Mouse (Mus musculus) kidney, embryonic 16.5 days (tissue): ENCODE measurements at regions not wholly inside any gene's neighbourhood (a gene's known extent, or its start where the extent isn't known, plus 50 kb on each side); places are given as distances from the start of the nearest gene placed in this dataset.

Experiments used
- ATAC-seq: fragments of 200-750 bp; cut with Nextera tagmentation; 2 replicates; pipeline ENCODE4 v1.8.0; 2017; ENCODE audit warnings: moderate TSS enrichment; ENCODE audit not compliant: low FRiP score, low TSS enrichment
- H3K27ac ChIP-seq: fragments of 300-500 bp; sonication (generic); 2 replicates; pipeline ENCODE4 v1.5.1; 2014; ENCODE audit warnings: low read length
- H3K27me3 ChIP-seq: fragments of 300-500 bp; sonication (generic); 2 replicates; pipeline ENCODE4 v1.6.1; 2014; ENCODE audit warnings: low read length, control low read depth, mixed read lengths; ENCODE audit not compliant: insufficient read depth
- H3K36me3 ChIP-seq: fragments of 300-500 bp; sonication (generic); 2 replicates; pipeline ENCODE4 v1.6.1; 2014; ENCODE audit warnings: low read length, control low read depth, mixed read lengths; ENCODE audit not compliant: insufficient read depth
- H3K4me1 ChIP-seq: fragments of 300-500 bp; sonication (generic); 2 replicates; pipeline ENCODE4 v1.6.1; 2014; ENCODE audit warnings: low read length, control low read depth, mixed read lengths; ENCODE audit not compliant: insufficient read depth
- H3K4me2 ChIP-seq: fragments of 300-500 bp; sonication (generic); replicated peaks from 2 replicates; pipeline ENCODE4 v1.6.1; 2014; ENCODE audit warnings: low read depth, low read length
- H3K4me3 ChIP-seq: fragments of 300-500 bp; sonication (generic); 2 replicates; pipeline ENCODE4 v1.5.1; 2014; ENCODE audit warnings: mild to moderate bottlenecking, low read length
- H3K9ac ChIP-seq: fragments of 300-500 bp; sonication (generic); replicated peaks from 2 replicates; pipeline ENCODE4 v1.6.1; 2014; ENCODE audit warnings: low read length
- H3K9me3 ChIP-seq: fragments of 300-500 bp; sonication (generic); 2 replicates; pipeline ENCODE4 v1.6.1; 2016; ENCODE audit warnings: low read length, control low read depth
- WGBS: fragments of 180-500 bp; shearing (Covaris S2); extraction: QIAGEN DNeasy Blood & Tissue Kit; methylation state at CpG from one replicate; pipeline ENCODE4 v1.1.7; 2014; 5-methylcytosine and 5-hydroxymethylcytosine counted together

DNA sequence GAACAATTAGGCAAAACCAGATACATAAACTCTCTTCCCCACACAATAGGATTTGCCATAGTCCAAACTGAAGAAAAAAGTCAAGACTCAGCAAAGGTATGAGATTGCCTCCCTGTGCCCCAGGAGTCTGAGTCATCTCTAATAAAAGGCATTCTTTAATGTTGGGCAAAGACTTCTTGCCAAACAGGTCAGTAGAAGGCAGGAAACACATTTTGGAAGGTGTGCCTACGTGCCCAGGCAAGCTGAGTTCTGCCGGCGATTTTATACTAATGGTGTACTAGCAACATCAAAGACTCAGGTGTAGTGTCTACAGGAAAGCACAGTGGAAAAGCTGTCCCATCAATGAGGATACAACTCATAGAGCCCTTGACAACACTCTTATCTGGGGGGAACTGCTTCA is 112.5 kb upstream of the Cnot2 start:
- Histone ChIP-seq H3K4me3 (no peak overlapping the region), H3K36me3 (no peaks in the 10 kb centered on the region), H3K4me1 (no peaks in the 10 kb centered on the region), H3K9ac (no peak overlapping the region), H3K4me2 (no peak overlapping the region), H3K27ac (no peak overlapping the region), H3K9me3 (no peaks in the 10 kb centered on the region), H3K27me3 (no peaks in the 10 kb centered on the region)
- no peak for ATAC-seq
- 74% methylated on average over 3 of the region's 3 CpGs for WGBS

DNA sequence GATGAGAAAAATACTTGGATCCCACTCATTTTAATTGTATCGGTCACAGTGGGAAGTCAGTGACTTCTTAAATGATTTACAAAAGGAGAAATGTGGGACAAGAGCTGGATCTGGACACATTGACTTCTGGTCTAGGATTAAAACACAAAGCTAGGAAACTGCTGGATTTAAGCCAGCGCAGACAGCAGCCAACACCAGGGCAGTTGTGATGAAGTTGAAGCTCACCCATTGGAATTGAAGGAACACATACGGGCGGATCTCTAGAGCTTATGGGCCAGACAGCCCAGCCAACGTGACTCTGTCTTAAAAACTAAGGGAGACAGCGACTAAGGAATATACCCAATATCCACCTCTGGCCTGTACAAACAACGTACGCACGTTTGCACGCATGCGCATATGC is 105.4 kb upstream of the Cnot2 start:
- Histone ChIP-seq H3K9ac (no peak overlapping the region), H3K4me2 (no peak overlapping the region), H3K27ac (no peak overlapping the region), H3K27me3 (no peaks in the 10 kb centered on the region), H3K36me3 (no peaks in the 10 kb centered on the region), H3K4me1 (no peaks in the 10 kb centered on the region), H3K9me3 (peaks cover under 1% of the 10 kb centered on the region; the same call in 1 of the 2 replicates), H3K4me3 (no peak overlapping the region)
- 94% methylated on average over 11 of the region's 11 CpGs for WGBS
- ATAC-seq = no peak

DNA sequence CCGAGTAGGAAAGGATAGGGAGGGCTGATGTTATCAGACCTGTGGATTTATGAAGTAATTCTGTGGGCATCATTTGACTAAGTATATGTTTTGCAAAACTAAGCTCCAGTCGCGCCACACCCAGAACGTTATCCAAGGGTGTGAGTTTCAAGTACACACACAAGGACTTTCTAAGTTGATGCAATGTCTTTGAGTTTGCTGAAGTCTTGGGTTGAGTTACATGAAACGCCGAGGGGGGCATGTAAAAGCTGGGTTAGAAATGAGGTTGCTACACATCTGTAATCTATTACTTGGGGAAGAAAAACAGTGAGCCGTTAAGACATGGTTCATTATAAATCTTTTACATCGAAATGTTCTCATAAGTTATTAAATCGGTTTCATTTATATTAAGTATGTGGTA is 102.1 kb upstream of the Cnot2 start:
- H3K4me3 ChIP-seq = no peak overlapping the region
- no peak overlapping the region for H3K4me2 ChIP-seq
- WGBS = 77% methylated on average over 9 of the region's 9 CpGs
- no peak for ATAC-seq
- H3K9me3 ChIP-seq = peaks cover 9% of the 10 kb centered on the region; the same call in 1 of the 2 replicates
- no peaks in the 10 kb centered on the region for H3K36me3 ChIP-seq
- no peaks in the 10 kb centered on the region for H3K27me3 ChIP-seq
- no peak overlapping the region for H3K27ac ChIP-seq
- no peaks in the 10 kb centered on the region for H3K4me1 ChIP-seq
- H3K9ac ChIP-seq = no peak overlapping the region

DNA sequence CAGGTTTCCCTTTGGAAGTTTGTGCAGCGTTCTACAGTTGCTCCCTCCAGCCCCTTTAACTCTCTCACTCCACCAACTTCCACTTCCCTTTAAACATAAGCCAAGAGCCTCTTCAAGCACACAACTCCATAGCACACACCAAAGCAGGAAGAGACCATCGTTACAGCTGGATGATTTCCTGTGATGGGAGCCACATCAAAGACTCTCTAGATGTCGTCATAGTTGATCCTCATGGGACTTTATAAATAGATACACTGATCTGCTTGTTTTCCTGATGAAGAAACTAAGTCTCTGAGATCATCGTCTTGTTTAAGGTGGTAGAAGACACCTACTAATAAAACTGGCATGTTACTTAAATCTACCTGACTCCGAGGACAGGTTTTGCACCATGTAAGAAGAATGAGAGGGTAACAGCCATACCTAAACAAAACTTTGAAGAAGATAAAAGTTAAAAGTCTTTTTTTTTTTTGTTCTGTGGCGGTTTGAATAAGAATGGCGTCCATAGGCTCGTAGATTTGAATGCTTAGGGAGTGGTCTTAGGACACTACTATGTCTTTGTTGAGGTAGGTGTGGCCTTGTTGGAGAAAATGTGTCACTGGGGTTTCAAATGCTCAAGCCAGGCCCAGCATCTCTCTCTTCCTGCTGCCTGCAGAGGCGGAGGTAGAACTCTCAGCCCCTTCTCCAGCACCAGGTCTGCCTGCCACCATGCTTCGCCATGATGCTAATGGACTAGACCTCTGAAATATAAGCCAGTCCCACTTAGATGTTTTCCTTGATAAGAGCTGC is 97.8 kb upstream of the Cnot2 start:
- H3K4me1 ChIP-seq = no peaks in the 10 kb centered on the region
- no peak for ATAC-seq
- no peaks in the 10 kb centered on the region for H3K36me3 ChIP-seq
- H3K27ac ChIP-seq = no peak overlapping the region
- no peaks in the 10 kb centered on the region for H3K27me3 ChIP-seq
- no peak overlapping the region for H3K4me2 ChIP-seq
- no peak overlapping the region for H3K4me3 ChIP-seq
- WGBS = 84% methylated on average over 10 of the region's 10 CpGs
- H3K9me3 ChIP-seq = peaks cover 12% of the 10 kb centered on the region; the same call in 1 of the 2 replicates
- no peak overlapping the region for H3K9ac ChIP-seq

DNA sequence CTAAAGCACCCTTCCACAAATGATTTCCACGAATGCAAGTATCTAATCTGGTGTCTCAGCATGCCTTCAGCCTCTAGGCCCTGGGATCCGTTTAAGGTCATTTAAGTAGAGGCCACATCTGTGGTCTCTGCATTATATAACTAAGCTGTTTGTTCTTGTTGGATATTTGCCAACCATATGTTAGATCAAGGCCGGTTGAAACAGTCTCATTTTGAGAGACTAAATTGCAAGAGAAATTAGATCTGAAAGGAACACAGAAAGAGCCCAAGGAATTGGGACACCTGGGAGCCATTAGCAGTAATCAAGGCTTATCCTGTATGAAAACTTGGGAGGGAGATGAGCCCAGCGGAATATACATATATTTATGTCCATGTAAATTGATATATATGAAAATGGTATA is 96.6 kb upstream of the Cnot2 start:
- H3K27me3 ChIP-seq = no peaks in the 10 kb centered on the region
- no peak overlapping the region for H3K9ac ChIP-seq
- H3K4me1 ChIP-seq = no peaks in the 10 kb centered on the region
- H3K36me3 ChIP-seq = no peaks in the 10 kb centered on the region
- no peak for ATAC-seq
- WGBS = 60% methylated on average over 4 of the region's 4 CpGs
- H3K27ac ChIP-seq = no peak overlapping the region
- no peak overlapping the region for H3K4me3 ChIP-seq
- peaks cover 12% of the 10 kb centered on the region; the same call in 1 of the 2 replicates for H3K9me3 ChIP-seq
- no peak overlapping the region for H3K4me2 ChIP-seq

DNA sequence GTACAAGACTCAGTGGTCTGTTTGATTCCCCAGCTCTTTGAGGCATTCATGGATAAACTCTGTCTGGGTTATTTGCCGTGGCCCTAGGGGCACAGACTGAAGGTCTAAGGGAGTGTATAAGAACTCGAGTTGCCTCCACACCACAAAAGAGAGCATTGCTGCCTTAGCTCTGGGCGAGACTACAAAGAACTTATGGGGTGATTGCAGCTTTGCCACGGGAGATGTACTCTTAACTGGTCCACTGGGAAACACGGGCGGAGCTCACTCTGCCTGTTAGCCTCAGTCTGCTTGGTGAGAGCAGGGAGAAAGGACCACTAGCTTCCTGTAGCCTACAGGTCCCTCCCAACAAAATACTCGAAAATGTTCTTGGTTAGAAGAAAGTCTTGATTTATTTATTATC is 93.9 kb upstream of the Cnot2 start:
- Histone ChIP-seq H3K36me3 (no peaks in the 10 kb centered on the region), H3K9ac (no peak overlapping the region), H3K4me3 (no peak overlapping the region), H3K4me2 (no peak overlapping the region), H3K27me3 (no peaks in the 10 kb centered on the region), H3K4me1 (no peaks in the 10 kb centered on the region), H3K9me3 (0 out of 2 replicates have a peak, but pooled peaks cover 3% of the 10 kb centered on the region), H3K27ac (no peak overlapping the region)
- no peak for ATAC-seq
- WGBS = 71% methylated on average over 7 of the region's 7 CpGs

DNA sequence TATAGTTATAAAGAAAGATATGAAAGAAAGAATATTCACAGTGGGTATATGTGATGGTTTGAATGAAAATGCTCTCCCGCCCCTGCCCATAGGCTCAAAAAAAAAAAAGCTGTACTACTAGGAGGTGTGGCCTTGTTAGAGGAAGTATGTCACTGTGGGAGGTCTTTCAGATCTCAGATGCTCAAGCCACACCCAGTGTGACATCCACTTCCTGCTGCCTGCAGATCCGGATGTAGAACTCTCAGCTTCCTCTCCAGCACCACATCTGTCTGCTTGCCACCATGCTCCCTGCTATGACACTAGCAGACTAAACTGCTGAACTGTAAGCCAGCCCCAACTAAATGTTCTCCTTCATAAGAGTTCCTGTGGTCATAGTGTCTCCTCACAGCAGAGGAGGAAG is 93.0 kb upstream of the Cnot2 start:
- no peak for ATAC-seq
- H3K4me3 ChIP-seq = no peak overlapping the region
- no peak overlapping the region for H3K27ac ChIP-seq
- H3K9me3 ChIP-seq = 0 out of 2 replicates have a peak, but pooled peaks cover 3% of the 10 kb centered on the region
- no peak overlapping the region for H3K9ac ChIP-seq
- H3K4me2 ChIP-seq = no peak overlapping the region
- H3K36me3 ChIP-seq = no peaks in the 10 kb centered on the region
- H3K4me1 ChIP-seq = no peaks in the 10 kb centered on the region
- WGBS = 77% methylated on average over 2 of the region's 2 CpGs
- no peaks in the 10 kb centered on the region for H3K27me3 ChIP-seq

DNA sequence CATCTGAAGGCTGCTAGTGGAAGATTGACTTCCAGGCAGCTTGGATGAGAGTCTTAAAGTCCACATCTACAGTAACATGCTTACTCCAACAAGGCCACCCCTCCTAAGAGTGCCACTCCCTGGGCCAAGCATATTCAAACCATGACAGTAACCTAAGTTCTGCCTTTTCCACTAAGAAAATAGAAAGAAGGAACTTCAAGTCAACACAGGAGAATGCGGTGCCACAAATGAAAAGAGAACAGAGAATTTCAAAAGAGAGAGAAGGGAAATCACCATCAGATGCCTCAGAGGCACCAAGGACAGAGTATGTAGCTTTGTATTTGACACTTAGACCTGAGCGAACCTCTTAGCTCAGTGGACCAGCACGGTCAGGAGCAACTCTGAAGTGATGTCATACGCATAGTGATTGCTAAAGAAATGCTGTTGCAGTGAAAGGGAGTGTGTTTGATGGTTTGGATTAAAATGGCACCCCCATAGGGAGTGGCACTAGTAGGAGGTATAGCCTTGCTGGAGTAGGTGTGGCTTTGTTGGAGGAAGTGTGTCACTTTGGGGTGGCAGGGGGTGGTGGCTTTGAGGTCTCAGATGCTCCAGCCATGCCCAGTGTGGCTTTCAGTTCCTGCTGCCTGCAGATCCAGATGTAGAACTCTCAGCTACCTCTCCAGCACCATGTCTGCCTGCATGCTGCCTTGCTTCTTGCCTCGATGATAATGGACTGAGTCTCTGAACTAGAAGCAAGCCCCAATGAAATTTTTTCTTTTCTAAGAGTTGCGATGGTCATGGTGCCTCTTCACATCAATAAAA is 77.1 kb upstream of the Cnot2 start:
- Histone ChIP-seq H3K36me3 (no peaks in the 10 kb centered on the region), H3K9ac (no peak overlapping the region), H3K4me2 (no peak overlapping the region), H3K27ac (no peak overlapping the region), H3K9me3 (no peaks in the 10 kb centered on the region), H3K4me3 (no peak overlapping the region), H3K27me3 (no peaks in the 10 kb centered on the region), H3K4me1 (no peaks in the 10 kb centered on the region)
- 96% methylated on average over 6 of the region's 6 CpGs for WGBS
- no peak for ATAC-seq

DNA sequence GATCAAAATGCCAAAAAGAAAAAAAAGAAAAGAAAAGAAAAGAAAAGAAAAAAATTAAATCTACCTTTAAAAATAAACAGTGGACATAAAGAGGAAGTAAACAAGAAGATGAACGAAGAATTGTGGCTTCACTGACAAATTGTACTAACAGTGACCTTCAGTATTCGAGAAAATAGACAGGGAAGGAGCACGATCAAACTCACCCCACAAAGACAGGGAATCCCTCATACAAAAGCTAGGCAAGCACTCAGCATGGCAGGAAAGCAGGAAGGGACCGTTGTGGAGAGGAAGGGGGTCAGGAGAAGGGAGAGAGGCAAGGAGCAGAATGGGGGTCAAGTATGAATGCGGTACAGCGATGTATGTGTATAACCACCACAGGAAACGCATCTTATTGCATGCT is 74.6 kb upstream of the Cnot2 start:
- Histone ChIP-seq H3K9ac (no peak overlapping the region), H3K27me3 (no peaks in the 10 kb centered on the region), H3K4me2 (no peak overlapping the region), H3K4me1 (no peaks in the 10 kb centered on the region), H3K27ac (no peak overlapping the region), H3K36me3 (no peaks in the 10 kb centered on the region), H3K4me3 (no peak overlapping the region), H3K9me3 (no peaks in the 10 kb centered on the region)
- no peak for ATAC-seq
- WGBS = 69% methylated on average over 7 of the region's 7 CpGs
